ENCODE assay signal across 13 mouse cellular contexts in the genomic region with DNA sequence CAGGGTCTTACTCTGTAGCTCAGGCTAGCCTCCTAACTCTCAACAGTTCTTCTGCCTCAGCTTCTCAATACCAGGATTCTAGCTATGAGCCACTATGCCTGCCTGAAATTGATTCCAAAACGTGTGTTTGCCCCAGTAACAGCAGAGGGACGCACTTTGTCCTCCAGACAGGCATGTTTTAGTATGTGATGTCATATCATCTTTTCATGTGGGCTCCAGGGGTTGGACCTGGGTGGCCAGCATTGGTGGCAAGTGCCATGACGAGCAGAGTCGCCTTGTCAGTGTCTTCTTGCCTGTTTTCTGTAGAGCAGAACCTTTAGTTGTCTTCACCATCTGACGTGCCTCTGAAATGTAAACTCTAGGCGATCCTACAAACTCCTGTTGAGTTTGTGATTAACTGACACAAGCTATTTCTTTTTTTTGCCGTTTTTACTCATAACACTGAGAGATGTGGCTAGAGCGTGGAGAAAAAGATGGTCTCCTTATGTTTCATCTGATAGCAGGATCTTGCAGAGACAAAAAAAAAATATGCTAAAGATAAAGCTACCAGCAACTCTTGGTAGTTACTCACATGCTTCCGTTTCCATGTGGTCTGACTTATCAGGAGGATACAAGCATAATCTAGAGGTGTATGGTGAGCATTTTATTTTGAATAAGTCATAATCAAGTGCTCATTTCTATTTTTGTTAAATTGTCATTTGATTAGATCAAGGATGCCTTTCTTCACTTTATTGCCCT.
A peak's percentile ranks its signal among the peaks of the same experiment; 100 is the strongest.
DNase-seq lines count a peak whose midpoint lies in the region; ATAC-seq and TF ChIP-seq lines count a peak whose summit lies in the region.
"Had no signal": no experiment of that assay in that cellular context is flagged by ENCODE, and none has a peak within 500 bp of the region (broad histone marks: within the 10 kb centered on the region; RNA-seq: fewer than 3 reads in every experiment).

No protein-coding gene starts in this region.

- H3K36me3 ChIP-seq in heart, embryonic 13.5 days = 0 out of 2 replicates have a peak, but pooled peaks cover 14% of the 10 kb centered on the region
- no peaks in the 10 kb centered on the region for H3K36me3 ChIP-seq in neural tube, embryonic 13.5 days
- peaks cover 5% of the 10 kb centered on the region for H3K36me3 ChIP-seq in heart, postnatal 0 days (replicated peaks; ENCODE audit: control insufficient read depth, insufficient read depth, low read length)
- H3K36me3 ChIP-seq in myocyte (ENCODE audit: control insufficient read depth, insufficient read depth) = peaks cover 4% of the 10 kb centered on the region
- H3K36me3 ChIP-seq: forebrain, embryonic 12.5 days; hindbrain, embryonic 15.5 days; limb, embryonic 13.5 days had no signal

- WGBS in heart, embryonic 13.5 days = 47% methylated on average over 9 of the region's 9 CpGs
- 89% methylated on average over 9 of the region's 9 CpGs for WGBS in neural tube, embryonic 13.5 days
- WGBS in heart, postnatal 0 days = 52% methylated on average over 9 of the region's 9 CpGs

- no peak overlapping the region for H3ac ChIP-seq in myocyte (ENCODE audit: control insufficient read depth, insufficient read length)

- no peak for TF ChIP-seq EP300 in heart, postnatal 0 days (IDR thresholded peaks at IDR 0.05; ENCODE audit: low read depth)

- no peaks in the 10 kb centered on the region for H3K27me3 ChIP-seq in heart, embryonic 13.5 days (replicated peaks)
- H3K27me3 ChIP-seq in neural tube, embryonic 13.5 days = no peaks in the 10 kb centered on the region
- no peaks in the 10 kb centered on the region for H3K27me3 ChIP-seq in heart, postnatal 0 days (ENCODE audit: control insufficient read depth, insufficient read depth, low read length)
- H3K27me3 ChIP-seq in myocyte (ENCODE audit: control insufficient read depth, insufficient read depth, insufficient read length) = no peaks in the 10 kb centered on the region
- H3K27me3 ChIP-seq: forebrain, embryonic 12.5 days; hindbrain, embryonic 15.5 days; limb, embryonic 13.5 days had no signal

- peaks cover 75% of the 10 kb centered on the region for H3K4me1 ChIP-seq in heart, embryonic 13.5 days
- H3K4me1 ChIP-seq in neural tube, embryonic 13.5 days (replicated peaks) = peaks cover 13% of the 10 kb centered on the region; the same call in 1 of the 2 replicates
- peaks cover 41% of the 10 kb centered on the region for H3K4me1 ChIP-seq in heart, postnatal 0 days (ENCODE audit: control insufficient read depth, insufficient read depth)

- TF ChIP-seq CTCF in heart, postnatal 0 days (IDR thresholded peaks at IDR 0.05; ENCODE audit: low read depth) = no peak

- ATAC-seq in heart, embryonic 13.5 days (ENCODE audit: extremely low read depth, insufficient number of reproducible peaks, low FRiP score, low TSS enrichment) = no peak
- ATAC-seq in neural tube, embryonic 13.5 days (ENCODE audit: low read depth) = no peak
- no peak for ATAC-seq in heart, postnatal 0 days (ENCODE audit: insufficient read depth, low read depth)

- no peak for TF ChIP-seq POLR2A in myocyte (IDR thresholded peaks at IDR 0.05; ENCODE audit: insufficient read length, low read depth)

- peak overlapping the region; percentile 16; the same call in 1 of the 2 replicates for H3K4me2 ChIP-seq in heart, embryonic 13.5 days
- H3K4me2 ChIP-seq in neural tube, embryonic 13.5 days = no peak overlapping the region
- peak overlapping the region; percentile 28; the same call in 1 of the 2 replicates for H3K4me2 ChIP-seq in heart, postnatal 0 days (ENCODE audit: low read depth, low read length)
- H3K4me2 ChIP-seq in myocyte (ENCODE audit: low read depth) = peak overlapping the region; percentile 89
- H3K4me2 ChIP-seq: forebrain, embryonic 12.5 days; hindbrain, embryonic 15.5 days; limb, embryonic 13.5 days had no signal

- H3K4me3 ChIP-seq in heart, embryonic 13.5 days = no peak overlapping the region
- H3K4me3 ChIP-seq in neural tube, embryonic 13.5 days = no peak overlapping the region
- H3K4me3 ChIP-seq in heart, postnatal 0 days (ENCODE audit: low read depth, low read length) = no peak overlapping the region
- H3K4me3 ChIP-seq in myocyte = peak overlapping the region; percentile 1
- H3K4me3 ChIP-seq: forebrain, embryonic 12.5 days; hindbrain, embryonic 15.5 days; limb, embryonic 13.5 days had no signal

- 0 out of 2 replicates have a peak overlapping the region, but pooled peaks have one; percentile 53 for H3K9ac ChIP-seq in heart, embryonic 13.5 days
- H3K9ac ChIP-seq in neural tube, embryonic 13.5 days = 0 out of 2 replicates have a peak overlapping the region, but pooled peaks have one; percentile 43
- no peak overlapping the region for H3K9ac ChIP-seq in heart, postnatal 0 days (replicated peaks; ENCODE audit: low read depth, low read length)
- H3K9ac ChIP-seq: forebrain, embryonic 12.5 days; hindbrain, embryonic 15.5 days; limb, embryonic 13.5 days had no signal

- peaks cover 59% of the 10 kb centered on the region for H3K79me2 ChIP-seq in myocyte (ENCODE audit: control insufficient read depth, insufficient read depth)

- no peak for DNase-seq in heart, adult 18-20 months
- DNase-seq in neural tube, embryonic 10.5 days (ENCODE audit: extremely low spot score, low spot score) = no peak
- DNase-seq in heart, postnatal 0 days (ENCODE audit: low spot score) = no peak
- DNase-seq in right cerebral cortex, adult 18-20 months = no peak
- no peak for DNase-seq in cerebellum, adult 11-12 months
- DNase-seq: cerebellum, postnatal 36 days; thymus, postnatal 36 days had no signal

- H3K9me3 ChIP-seq in heart, embryonic 13.5 days = no peaks in the 10 kb centered on the region
- H3K9me3 ChIP-seq in neural tube, embryonic 13.5 days = no peaks in the 10 kb centered on the region
- H3K9me3 ChIP-seq in heart, postnatal 0 days (replicated peaks; ENCODE audit: control insufficient read depth, low read length) = no peaks in the 10 kb centered on the region
- H3K9me3 ChIP-seq: forebrain, embryonic 12.5 days; hindbrain, embryonic 15.5 days; limb, embryonic 13.5 days had no signal

- peak overlapping the region; percentile 81 for H3K27ac ChIP-seq in heart, embryonic 13.5 days (replicated peaks)
- peak overlapping the region; percentile 46; the same call in 1 of the 2 replicates for H3K27ac ChIP-seq in neural tube, embryonic 13.5 days (replicated peaks)
- H3K27ac ChIP-seq in heart, postnatal 0 days (ENCODE audit: low read depth) = peak overlapping the region; percentile 86
- H3K27ac ChIP-seq: forebrain, embryonic 12.5 days; hindbrain, embryonic 15.5 days; limb, embryonic 13.5 days had no signal

TF ChIP-seq in myocyte, 11 proteins besides CTCF, POLR2A, EP300 and RAD21:
- no peak for TF ChIP-seq SRF (IDR thresholded peaks at IDR 0.05; ENCODE audit: control insufficient read depth, insufficient read length, low read depth)
- TF ChIP-seq E2F4 (IDR thresholded peaks at IDR 0.05; ENCODE audit: insufficient read depth) = no peak
- TF ChIP-seq POLR2AphosphoS2 (IDR thresholded peaks at IDR 0.05; ENCODE audit: insufficient read length, low read depth) = no peak
- TF ChIP-seq USF1 (IDR thresholded peaks at IDR 0.05; ENCODE audit: low read depth) = no peak
- TF ChIP-seq TCF3 (IDR thresholded peaks at IDR 0.05; ENCODE audit: insufficient read length, low read depth) = no peak
- TF ChIP-seq TCF12 (IDR thresholded peaks at IDR 0.05; ENCODE audit: insufficient read depth, poor library complexity, severe bottlenecking) = no peak
- TF ChIP-seq MAX (IDR thresholded peaks at IDR 0.05; ENCODE audit: low read depth) = no peak
- no peak for TF ChIP-seq REST (IDR thresholded peaks at IDR 0.05; ENCODE audit: insufficient read depth, insufficient read length)
- no peak for TF ChIP-seq MYOD1 (IDR thresholded peaks at IDR 0.05; ENCODE audit: control insufficient read depth in 1 of 3, insufficient read length in 2 of 3, low read depth in 2 of 3)
- TF ChIP-seq MYOG (IDR thresholded peaks at IDR 0.05; ENCODE audit: control insufficient read depth in 1 of 3, insufficient read depth in 1 of 3, insufficient read length in 2 of 3, low read depth in 2 of 3) = no peak
- TF ChIP-seq CEBPB (IDR thresholded peaks at IDR 0.05; ENCODE audit: insufficient read depth, poor library complexity, severe bottlenecking) = no peak
